Mouse (Mus musculus) kidney, adult 18-20 months (tissue): ENCODE measurements around the gene Prf1.

Source experiments
- DNase-seq: peaks from one replicate; pipeline ENCODE4 v3.0.0; 2021

The Prf1 gene

GRCm38 (mm10) chr10:61341045-61341444, 43.4 kb downstream of the Prf1 start:
- DNase-seq, result no peak

GRCm38 (mm10) chr10:61341557-61341956, 43.9 kb downstream of the Prf1 start:
- DNase-seq, result peak; percentile 77

GRCm38 (mm10) chr10:61342750-61343149, 45.1 kb downstream of the Prf1 start:
- DNase-seq, result no peak

- DNase-seq, result peak; percentile 66
Observed at GRCm38 (mm10) chr10:61343950-61344349, 46.3 kb downstream of the Prf1 start.

GRCm38 (mm10) chr10:61345179-61345578, 47.5 kb downstream of the Prf1 start:
- no peak for DNase-seq

- DNase-seq, result no peak
Observed at GRCm38 (mm10) chr10:61346374-61346773, 48.7 kb downstream of the Prf1 start.

GRCm38 (mm10) chr10:61351216-61351615, 53.6 kb downstream of the Prf1 start:
- DNase-seq, result no peak
